ENCODE assay signal across 17 mouse cellular contexts in genomic region chr8:72453904-72454303, GRCm38 (mm10). TPM values are rescaled to one million over a fixed set of nuclear protein-coding genes. Genes with fewer than 3 reads are reported as not detected.
"Had no signal": no experiment of that assay in that cellular context is flagged by ENCODE, and none has a peak within 500 bp of the region (broad histone marks: within the 10 kb centered on the region; RNA-seq: fewer than 3 reads in every experiment).

No protein-coding gene starts in this region.

- H3K27me3 ChIP-seq: limb, embryonic 15.5 days; liver, embryonic 15.5 days; midbrain, embryonic 15.5 days; neural tube, embryonic 13.5 days had no signal

- H3K4me3 ChIP-seq: left cerebral cortex, adult 2 months; limb, embryonic 15.5 days; liver, embryonic 15.5 days; midbrain, embryonic 15.5 days; neural tube, embryonic 13.5 days had no signal

- DNase-seq: kidney, adult 18-20 months; kidney, postnatal 10 days; kidney, postnatal 4 days; lung, embryonic 14.5 days; lung, postnatal 10 days; lung, postnatal 4 days; right cerebral cortex, adult 18-20 months; right cerebral cortex, postnatal 25 days; thymus, adult 2 months; thymus, postnatal 25 days had no signal

- H3K9me3 ChIP-seq: limb, embryonic 15.5 days; liver, embryonic 15.5 days; midbrain, embryonic 15.5 days; neural tube, embryonic 13.5 days had no signal

- ATAC-seq: midbrain, embryonic 15.5 days had no signal

- H3K4me2 ChIP-seq: limb, embryonic 15.5 days; liver, embryonic 15.5 days; lung, embryonic 14.5 days; midbrain, embryonic 11.5 days; midbrain, embryonic 15.5 days; neural tube, embryonic 13.5 days had no signal

- H3K4me1 ChIP-seq: limb, embryonic 15.5 days; midbrain, embryonic 15.5 days; neural tube, embryonic 13.5 days had no signal

- H3K27ac ChIP-seq: left cerebral cortex, adult 2 months; limb, embryonic 15.5 days; liver, embryonic 15.5 days; midbrain, embryonic 15.5 days; neural tube, embryonic 13.5 days had no signal

- H3K9ac ChIP-seq: limb, embryonic 15.5 days; liver, embryonic 15.5 days; lung, embryonic 14.5 days; midbrain, embryonic 15.5 days; neural tube, embryonic 13.5 days had no signal

RNA-seq across cellular contexts. Expression of gene Calr3, which starts 10.2 kb away (rescaled TPM):
- polyA plus RNA-seq: small intestine, adult 2 months had no signal
